Mouse (Mus musculus) liver, embryonic 18 days (tissue): ENCODE measurements around the gene Itga1. TPM values are rescaled to one million over a fixed set of nuclear protein-coding genes. Genes with fewer than 3 reads are reported as not detected.

ENCODE experiments used
- polyA plus RNA-seq: library from polyadenylated mRNA; depleted of rRNA; stranded (reverse); fragments of >200 nt; gene quantifications from 2 replicates; pipeline ENCODE4 v1.2.3, GENCODE M21; 2012; rRNA removed

The Itga1 gene
- 3.0 and 3.2 TPM in 2 replicates for polyA plus RNA-seq

DNA sequence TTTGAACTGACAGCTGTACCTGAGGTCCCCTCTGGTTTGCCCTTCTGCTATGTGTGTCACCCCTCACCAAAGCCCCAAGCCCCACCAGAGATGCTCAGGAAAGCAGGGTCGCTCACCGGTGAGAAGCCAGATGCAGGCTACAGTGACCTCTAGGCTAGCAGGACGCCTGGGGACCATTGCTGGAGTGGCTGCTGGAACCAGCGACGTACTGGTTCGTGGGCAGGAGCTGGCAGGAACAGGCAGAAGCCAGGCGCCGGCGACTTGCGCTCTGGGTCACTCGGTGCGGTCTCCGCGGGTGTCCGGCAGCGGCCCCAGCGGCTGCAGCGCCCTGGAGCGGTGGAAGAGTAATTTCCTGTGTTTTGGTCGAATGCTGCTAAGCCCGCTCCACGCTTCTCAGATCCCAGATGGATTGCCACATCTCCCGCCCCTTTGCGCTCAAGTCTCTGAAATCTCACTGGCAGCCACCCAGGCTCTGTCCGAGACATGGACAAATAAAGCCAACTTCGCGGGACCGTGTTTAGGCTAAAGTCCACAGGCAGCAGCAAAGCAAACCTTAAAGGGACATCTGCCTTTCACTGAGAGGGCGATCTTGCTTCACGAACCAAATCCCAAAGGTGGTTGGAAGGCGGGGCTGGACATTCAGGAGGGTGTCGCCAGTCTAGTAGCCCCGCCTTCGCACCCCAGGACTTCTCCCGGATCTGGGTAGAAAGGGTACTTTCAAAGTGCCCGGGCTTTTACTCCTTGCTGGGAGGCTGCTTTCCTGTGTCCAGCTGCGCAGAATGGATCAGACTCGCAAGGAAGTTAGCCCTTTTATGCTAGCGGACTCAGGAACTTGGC is at the start of gene Itga1, which contains the start of gene Gm49395:
TSS of gene Itga1 (minus strand) at position 610 of the 837 bp plus-strand sequence.
TSS of gene Gm49395 (minus strand) at position 567 of the 837 bp plus-strand sequence.

DNA sequence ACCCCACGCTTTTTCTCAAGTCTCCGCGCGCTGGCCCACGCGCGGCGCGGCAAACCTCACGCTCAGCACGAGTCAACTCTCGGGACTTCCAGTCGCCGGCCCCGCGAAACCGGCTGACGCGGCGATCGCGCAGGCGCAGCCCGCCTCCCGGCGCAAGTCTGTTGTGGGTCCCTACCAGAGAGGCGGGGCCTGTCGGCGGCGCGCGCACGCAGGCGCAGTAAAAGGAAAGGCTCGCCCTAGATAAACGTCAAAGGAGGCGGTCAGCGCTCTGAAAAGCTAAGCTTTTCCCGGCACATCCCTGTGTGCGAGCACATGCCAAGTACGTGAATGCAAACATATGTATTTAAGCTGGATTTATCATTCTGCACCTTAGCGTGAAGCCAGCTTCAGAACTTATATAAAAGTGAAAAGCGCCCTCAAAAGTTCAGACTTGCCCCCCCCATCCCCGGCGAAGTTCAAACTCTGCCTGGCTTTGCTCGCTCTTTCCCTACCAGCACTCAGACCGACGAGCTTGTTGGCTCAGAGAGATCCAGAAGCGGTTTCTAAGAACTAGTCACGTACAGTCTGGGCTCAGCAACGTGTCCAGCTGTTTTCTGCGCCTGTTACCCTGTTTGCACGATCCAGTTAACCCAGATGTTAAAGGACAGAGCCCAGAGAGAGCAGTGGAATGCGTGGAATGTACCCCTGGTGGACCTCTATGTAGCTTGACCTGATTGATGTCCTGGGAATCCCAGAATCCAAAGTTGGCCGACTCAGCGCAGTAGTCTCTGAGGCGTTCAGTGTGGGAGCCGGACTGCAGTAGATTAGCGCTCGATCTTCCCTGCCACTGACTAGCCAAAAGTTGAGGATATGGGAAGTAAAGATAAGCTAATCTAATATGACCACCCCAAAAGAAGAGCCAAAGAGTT is 11.4 kb downstream of the Itga1 start, which contains the start of gene Pelo:
TSS of gene Pelo (minus strand) at position 118 of the 908 bp plus-strand sequence.

DNA sequence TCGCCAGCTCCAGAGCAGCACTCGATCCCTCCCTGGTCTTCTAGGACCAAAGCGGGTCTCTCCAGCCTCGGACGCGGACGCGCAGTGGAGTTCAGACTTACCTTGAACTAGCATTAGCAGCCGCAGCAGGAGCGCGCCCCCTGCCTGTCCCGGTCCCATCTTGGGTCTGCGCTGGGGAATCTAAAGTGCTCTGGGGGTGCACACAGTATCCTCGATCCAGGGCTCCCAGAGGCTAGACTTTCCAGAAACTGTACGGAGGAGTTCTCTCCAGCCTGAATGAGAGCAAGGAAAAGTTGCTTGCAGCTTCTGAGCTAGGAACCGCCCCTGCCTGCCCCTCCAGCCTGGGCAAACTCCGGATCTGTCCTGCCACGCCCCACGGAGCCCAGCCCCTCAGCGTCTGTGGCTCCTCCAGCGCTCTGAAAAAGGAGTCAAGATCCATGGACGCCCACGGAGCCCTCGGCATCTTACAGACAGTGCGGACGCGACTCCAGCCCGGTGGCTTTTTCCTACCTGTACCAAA is 169.9 kb downstream of the Itga1 start, which contains the start of gene Itga2:
TSS of gene Itga2 (minus strand) at position 326 of the 520 bp plus-strand sequence.

Other genes with a start within 250 kb of the Itga1 start
- gene Itga2, start 169.9 kb downstream of the Itga1 start, polyA plus RNA-seq: 0.83 and 1.3 TPM in 2 replicates
- 15.7 and 16.1 TPM in 2 replicates for gene Pelo, start 11.8 kb downstream of the Itga1 start, polyA plus RNA-seq
- 0.72 and 0.82 TPM in 2 replicates for gene Gm49395, start within 50 bp of the Itga1 start, polyA plus RNA-seq